Mouse (Mus musculus) CD8-positive naive resting alpha-beta T cell, adult 2 months (primary cell): ENCODE results near the gene Kpna6.
A peak's percentile ranks its signal among the peaks of the same experiment; 100 is the strongest.
"Not testable (repeated sequence)": the region's sequence is repeated elsewhere in the genome, so short reads cannot be mapped to it uniquely, and the experiment has no call there.

ENCODE experiments used
- DNase-seq, 2 experiments: peaks; one replicate each; pipeline ENCODE4 v3.0.0; 2022; ENCODE audit warnings: low read depth in 2 of 2, low spot score in 2 of 2

The Kpna6 gene

DNA sequence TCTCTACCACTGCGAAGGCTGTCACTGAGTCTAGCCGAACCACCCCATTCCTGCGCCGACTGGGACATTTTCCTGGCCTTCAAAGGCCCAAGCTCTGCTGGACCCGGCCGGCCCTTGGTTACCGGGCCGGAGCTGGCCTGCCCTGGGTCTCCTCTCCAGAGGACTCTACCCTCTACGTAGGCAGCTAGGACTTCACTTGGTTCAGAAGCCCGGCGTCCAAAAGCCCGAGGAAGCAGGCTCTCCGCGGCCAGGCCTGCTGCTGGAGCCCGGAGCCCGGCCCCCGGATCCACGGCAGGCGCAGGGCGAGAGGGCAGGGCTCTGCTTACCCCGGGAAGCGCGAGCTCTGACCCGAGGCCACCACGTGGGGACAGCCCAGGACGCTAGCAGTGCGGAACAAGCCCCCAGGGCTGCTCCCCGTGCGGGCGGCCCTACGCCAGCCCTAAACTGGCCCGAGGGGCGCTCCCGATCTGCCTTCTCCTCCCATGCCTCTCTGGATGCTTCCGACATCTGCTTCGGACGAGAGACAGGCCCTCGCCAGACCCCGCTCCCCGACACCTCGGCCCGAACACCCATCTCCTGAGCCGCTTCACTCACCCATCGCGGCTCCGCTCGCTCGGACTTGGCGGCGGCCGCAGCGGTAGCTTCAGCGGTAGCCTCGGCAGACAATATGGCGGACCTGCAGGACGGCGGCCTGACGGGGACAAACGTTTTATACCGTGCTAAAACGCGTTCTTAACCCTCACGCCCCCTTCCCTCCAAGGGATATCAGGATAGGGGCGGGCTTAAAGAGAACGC lies at the start of gene Kpna6:
Kpna6 (minus strand) TSS at position 685 of the 795 bp plus-strand sequence.
- peak; percentile 64 to 79 for DNase-seq

GRCm38 (mm10) chr4:129716310-129716709 lies 43.7 kb upstream of the Kpna6 start:
- DNase-seq = no peak

DNA sequence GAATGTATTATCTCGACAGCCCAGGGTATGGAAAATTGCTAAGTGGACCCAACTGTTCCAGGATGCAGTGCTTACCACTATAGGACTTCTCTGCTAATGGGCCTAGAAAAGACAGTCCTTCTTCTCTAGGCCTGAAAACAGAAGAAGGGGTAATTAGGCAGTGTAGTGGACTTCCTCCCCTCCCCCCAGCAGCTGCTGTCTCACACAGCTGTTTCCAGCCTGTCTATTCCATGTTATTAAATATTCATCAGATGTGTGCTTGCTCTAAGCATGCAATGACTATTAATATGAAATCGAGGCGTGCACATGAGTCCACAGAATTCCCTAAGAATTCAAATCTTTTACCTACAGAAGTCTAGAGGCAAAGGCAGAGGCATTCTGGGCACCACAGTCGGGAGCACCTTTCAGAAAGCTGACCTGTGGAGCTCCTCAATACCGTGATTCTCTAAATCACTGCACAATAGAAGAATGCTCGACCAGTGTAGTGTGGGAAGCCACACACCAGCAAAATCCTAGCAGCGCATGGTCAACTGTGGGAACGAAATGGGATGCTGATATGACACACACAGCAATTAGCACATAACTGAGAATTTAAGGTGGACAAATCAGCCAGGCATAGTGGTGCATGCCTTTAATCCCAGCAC lies 37.0 kb upstream of the Kpna6 start:
- no peak for DNase-seq

- no peak for DNase-seq
Observed at GRCm38 (mm10) chr4:129706750-129707149, 34.2 kb upstream of the Kpna6 start.

- DNase-seq = no peak
Observed at GRCm38 (mm10) chr4:129702454-129702853, 29.9 kb upstream of the Kpna6 start.

- peak; percentile 79 to 90 for DNase-seq
Observed at GRCm38 (mm10) chr4:129701503-129702377, 29.2 kb upstream of the Kpna6 start.

DNA sequence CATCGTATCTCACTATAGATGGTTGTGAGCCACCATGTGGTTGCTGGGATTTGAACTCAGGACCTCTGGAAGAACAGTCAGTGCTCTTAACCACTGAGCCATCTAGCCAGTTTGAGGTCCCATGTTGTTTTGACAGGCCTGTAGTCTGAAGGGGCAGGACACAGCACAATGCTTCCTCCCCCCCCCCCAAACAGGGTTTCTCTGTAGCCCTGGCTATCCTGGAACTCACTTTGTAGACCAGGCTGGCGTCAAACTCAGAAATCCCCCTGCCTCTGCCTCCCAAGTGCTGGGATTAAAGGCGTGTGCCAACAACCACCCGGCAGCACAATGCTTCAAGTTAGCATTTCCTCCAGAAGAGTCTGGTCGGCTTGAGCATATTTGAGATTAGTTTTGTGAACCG lies 28.1 kb upstream of the Kpna6 start:
- not testable (repeated sequence) for DNase-seq

- DNase-seq = no peak
Observed at GRCm38 (mm10) chr4:129700216-129700615, 27.6 kb upstream of the Kpna6 start.

DNA sequence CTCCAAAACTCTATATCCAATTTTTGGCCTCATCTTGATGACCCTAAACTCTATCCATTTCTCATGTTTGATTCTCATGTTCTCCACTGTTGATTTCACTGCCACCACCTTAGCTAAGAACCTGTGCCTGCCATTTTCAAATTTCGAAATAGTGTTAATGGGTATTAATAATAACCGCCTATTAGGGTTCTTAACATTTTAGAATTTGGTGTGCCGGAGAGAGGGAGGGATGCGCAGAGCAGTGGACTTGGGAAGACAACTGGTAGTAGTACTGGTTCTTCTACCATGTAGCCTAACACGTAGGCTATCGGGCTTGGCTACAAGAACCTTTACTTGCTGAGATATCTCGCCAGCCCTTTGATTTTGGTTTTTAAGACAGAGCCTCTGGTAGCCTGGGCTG lies 24.6 kb upstream of the Kpna6 start:
- DNase-seq = no peak

DNA sequence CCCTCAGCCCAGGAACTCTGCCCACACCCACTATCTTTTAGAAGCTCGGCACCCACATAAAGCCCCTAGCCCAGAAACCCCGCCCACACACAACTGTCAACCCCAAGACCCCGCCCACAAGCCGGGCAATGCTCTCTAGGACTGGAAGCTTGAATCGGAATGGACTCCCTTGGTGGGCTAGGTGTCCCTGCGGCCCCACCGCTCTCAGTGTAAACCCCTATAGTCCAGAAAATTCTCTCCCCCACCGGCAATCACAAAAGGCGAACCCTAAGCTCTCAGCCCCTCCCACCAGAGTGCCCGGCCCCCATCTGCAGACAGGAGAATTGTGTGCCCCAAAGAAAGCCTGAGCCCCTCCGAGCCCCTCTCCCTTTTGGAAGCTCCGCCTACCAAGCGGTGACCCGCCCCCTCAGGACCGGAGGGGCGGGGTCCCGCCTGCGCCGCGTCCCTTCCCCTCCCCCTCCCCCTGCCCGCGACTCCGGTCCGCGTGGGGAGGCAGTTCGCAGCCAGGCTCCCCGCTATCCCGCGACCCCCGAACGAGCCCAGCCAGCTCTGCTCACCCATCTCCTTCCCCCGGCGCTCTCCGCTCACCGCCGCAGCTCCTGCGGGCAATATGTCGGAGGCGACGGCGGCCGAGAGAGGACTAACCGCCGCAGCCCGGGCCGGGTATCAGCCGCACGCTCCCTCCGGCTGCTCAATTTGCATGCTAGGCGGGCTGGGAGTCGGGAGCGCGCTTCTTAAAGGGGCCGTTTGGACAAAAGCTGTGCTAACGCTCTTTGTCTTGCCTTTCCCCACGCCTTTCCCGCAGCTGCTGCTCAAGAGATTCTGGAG lies 23.8 kb upstream of the Kpna6 start, which contains the start of gene Tmem39b:
Tmem39b (minus strand) TSS at position 681 of the 828 bp plus-strand sequence.
- peak; percentile 73 to 78 for DNase-seq

DNA sequence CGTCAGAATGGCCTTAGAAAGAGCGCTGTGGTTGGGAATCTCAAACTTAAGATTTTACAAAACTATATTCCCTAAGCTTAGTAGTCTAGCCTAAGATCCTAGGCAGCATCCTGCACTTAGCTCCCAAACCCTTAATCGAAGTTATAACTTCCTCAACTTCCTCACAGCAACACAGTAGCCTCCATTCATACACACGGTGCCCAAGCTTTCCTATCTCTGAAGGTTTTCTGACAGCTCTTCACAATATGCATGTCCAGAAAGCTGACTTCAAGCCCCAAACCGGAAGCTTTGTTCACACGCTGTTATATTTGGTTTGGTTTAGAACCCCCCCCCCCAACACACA lies 23.2 kb upstream of the Kpna6 start:
- DNase-seq = no peak

- no peak for DNase-seq
Observed at GRCm38 (mm10) chr4:129684531-129684930, 12.0 kb upstream of the Kpna6 start.

DNA sequence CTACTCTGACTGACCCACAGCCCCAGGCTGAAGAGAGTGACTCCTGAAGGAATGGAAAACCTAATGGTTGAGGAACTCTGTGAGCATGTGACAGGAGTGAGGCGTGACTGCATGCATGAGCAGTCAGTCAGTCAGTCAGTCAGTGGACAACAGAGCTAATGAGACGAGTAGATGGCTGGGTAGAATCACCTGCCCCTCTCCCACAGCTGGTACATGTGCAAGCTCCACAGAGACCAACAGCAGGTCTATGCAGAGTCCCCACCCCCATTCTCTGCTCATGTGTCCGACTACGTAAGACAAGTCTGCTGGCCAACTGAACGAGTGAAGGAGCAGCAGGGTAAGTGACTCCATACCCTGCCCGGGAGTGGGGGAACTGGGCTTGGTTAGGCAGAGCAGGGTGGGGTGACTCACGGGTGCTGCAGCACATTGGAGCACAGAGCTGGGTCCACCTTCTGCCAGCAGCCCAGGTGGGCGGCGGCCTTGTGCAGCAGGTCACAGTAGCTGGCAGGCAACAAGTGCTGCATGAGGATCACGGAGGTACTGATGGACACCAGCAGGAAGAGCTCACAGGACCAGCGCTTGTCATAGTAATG lies 11.4 kb upstream of the Kpna6 start:
- DNase-seq = no peak

DNA sequence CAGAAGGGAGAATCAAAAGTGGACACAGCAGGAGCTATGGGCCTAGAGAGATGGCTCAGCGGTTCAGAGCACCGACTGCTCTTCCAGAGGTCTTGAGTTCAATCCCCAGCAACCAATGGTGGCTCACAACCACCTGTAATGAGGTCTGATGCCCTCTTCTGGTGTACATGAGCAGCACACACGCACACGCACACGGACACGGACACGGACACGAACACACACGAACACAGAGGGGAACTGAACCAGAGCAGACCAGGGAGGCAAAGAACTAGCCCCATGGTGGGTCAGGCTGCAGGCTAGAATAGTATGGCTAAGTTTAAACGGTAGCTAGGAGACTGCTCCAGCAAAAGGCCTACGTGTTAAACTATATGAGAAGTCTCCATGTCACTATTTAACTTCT lies 9.3 kb upstream of the Kpna6 start:
- DNase-seq = no peak

GRCm38 (mm10) chr4:129672878-129673449 lies 397 bp upstream of the Kpna6 start:
- DNase-seq = no peak

DNA sequence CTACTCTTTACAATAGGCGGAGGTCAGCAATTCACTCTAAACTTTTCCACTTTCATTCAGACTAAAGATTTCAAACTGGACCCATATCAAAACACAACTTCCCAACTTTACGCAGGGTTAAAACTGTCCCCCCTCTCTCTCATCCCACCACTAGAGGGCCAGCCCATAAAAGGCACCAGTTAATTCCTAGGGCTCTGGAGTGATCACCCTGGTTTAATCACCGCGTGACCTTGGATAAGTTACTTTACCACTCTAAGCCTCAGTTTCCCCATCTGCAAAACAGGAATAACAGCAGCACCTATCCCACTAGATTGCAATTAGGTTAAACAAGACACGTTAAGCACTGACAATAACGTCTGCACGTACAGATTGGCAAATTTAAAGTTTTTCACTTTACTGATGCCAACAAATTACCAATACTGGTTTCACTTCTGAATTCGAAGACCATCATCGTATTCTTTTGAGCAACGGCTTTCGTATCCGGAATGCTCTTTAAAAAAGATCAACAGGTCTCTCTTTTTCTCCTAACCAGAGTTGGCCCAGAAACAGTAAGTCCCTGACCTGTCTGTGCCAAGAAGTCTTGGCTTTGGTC lies 980 bp downstream of the Kpna6 start:
- peak; percentile 41 to 44 for DNase-seq

DNA sequence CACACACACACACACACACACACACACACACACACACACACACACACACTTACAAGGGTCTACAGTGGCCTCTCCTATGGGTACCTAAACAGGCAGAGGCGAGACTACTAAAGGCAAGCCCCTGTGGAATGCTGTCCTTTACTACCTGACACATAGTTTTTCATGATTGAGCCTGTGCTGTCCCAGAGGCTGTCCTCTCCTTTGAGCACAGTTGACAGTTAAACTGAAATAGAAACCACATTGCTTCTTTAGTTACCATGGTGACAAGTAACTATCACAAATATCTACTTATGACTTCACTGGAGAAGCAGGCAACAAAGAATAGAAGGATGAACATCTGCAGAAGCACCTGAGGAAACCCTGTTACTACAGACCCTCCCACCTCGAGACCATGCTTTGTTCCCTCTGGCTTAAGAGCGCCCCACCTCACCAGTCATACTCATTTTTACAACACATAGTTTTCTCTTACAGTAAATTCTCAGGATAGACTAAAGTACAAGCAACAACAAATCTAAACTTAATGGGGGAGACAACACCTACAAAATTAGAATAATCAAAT lies 10.2 kb downstream of the Kpna6 start:
- no peak for DNase-seq

DNA sequence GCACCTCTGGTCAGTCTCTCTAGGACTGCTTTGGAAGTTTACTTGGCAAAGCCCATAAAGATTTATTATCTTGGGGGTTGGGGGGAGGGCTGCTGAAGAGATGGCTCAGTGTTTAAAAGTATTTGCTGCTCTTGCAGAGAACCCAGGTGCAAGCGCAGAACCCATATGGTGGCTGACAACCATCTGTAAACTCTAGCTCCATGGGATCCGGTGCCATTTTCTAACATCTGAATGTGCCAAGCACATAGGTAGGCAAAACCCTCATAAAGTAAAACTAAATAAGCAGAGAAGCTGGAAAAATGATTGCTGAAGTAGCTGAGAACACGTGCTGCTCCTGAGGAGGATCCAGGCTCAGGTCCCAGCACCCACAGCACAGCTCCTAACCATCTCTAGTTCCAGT lies 11.0 kb downstream of the Kpna6 start:
- DNase-seq = no peak

DNA sequence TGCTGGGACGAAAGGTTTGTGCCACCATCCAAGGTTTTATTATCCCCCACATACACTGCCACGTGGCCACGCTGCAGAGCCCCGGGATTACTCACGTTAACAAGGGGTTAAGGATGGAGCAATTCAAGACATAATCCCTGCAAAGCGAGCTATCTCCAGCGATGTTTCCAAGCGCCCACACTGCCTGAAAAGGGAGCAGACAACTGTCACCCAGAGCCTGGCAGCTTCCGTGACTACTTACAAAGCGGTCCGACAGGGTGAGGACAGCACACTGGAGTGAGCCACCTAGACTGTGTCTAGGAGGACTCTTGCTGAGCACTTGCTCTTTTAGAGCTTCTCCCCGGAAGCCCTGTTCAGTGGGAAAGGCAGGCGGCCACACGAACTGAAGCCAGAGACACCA lies 17.8 kb downstream of the Kpna6 start:
- DNase-seq = no peak
